Mouse (Mus musculus): ENCODE results near the gene Ppl. TPM values are rescaled to one million over a fixed set of nuclear protein-coding genes. Genes with fewer than 3 reads are reported as not detected.

Gene Ppl
- polyA plus RNA-seq, 1 experiment from 2014 or later = 0.06 TPM

DNA sequence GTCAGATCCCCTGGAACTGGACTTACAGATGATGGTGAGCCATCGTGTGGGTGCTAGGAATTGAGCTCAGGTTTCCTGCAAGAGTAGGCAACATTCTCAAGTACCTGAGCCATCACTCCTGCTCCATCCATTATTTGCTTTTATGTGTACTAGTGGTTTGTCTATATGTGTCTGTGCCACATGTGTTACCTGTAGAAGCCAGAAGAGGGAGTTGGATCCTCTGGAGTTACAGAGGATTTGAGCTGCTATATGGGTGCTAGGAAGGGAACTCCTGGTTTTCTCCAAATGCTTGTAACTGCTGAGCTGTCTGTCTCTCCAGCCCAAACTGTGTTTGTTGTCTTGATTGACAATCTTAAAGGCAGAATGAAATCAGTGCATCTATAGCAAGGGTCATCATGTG is 74.1 kb downstream of the Ppl start:
- H3K36me3 ChIP-seq (ENCODE audit: control insufficient read depth, insufficient read depth) = peaks cover 17% of the 10 kb centered on the region

DNA sequence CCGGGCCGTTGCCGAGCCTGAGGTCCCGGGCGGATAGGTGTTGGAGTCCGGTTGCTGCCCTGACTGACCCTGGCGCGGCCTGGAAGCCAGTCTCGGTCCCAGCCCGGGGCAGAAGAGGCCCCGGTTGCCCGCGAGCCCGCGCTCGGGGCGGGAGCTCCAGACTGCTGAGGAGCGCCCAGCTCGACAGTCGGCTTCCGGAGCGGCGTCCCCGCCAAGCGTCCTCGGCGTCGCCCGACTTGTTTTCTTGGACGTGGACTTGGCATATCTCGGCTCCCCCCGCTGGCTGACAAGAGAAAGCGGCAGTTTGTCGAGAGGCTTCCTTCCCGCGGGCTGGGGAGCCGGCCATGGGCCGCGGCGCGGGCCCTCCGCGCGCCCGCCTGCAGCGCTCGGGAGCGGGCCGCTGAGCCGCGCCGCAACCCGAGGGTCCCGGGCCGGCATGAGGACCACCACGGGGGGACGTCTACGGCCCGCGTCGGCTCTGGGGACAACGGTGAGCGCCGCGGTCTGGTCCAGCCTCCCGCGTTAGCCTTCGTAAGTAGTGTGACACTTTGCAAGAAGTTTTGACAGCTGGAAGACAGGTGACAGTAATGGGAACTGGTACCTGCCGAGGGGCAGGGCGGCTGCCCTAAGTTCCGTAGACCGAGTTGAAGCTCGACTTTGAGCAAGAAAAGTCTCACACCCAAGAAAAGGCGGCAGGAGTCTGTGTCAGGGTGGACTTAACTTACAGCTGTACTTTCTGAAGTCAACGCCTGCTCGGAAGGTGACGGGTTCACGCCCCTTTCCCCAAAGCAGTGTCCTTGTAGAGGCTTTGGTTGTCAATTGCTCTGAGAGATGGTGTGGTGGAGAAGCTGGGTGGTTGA is 81.7 kb downstream of the Ppl start:
- peak; percentile 64 for ATAC-seq
- no peaks in the 10 kb centered on the region for H3K27me3 ChIP-seq (replicated peaks; ENCODE audit: control insufficient read depth, insufficient read depth, low read length)
- H3K27ac ChIP-seq (ENCODE audit: low read length) = peak overlapping the region; percentile 98
- H3K4me2 ChIP-seq (ENCODE audit: low read length) = peak overlapping the region; percentile 85
- H3K4me3 ChIP-seq (replicated peaks; ENCODE audit: low read length) = peak overlapping the region; percentile 98
- peaks cover 26% of the 10 kb centered on the region for H3K4me1 ChIP-seq (replicated peaks; ENCODE audit: control insufficient read depth, insufficient read depth, low read length)
- peak overlapping the region; percentile 94 for H3K9ac ChIP-seq (replicated peaks; ENCODE audit: low read depth, low read length)
- under 1% methylated on average over 78 of the region's 78 CpGs for WGBS
- H3K9me3 ChIP-seq (ENCODE audit: control insufficient read depth, low read length) = no peaks in the 10 kb centered on the region
- peaks cover 11% of the 10 kb centered on the region for H3K36me3 ChIP-seq (ENCODE audit: control insufficient read depth, insufficient read depth)

More for the DNA sequence above, 74.1 kb downstream of the Ppl start:
- H3K27me3 ChIP-seq (replicated peaks; ENCODE audit: control insufficient read depth, insufficient read depth, low read length) = no peaks in the 10 kb centered on the region
- no peak overlapping the region for H3K27ac ChIP-seq (ENCODE audit: low read length)
- H3K9ac ChIP-seq (replicated peaks; ENCODE audit: low read depth, low read length) = no peak overlapping the region
- no peak for ATAC-seq
- peaks cover 2% of the 10 kb centered on the region; the same call in 1 of the 2 replicates for H3K4me1 ChIP-seq (replicated peaks; ENCODE audit: control insufficient read depth, insufficient read depth, low read length)
- H3K4me2 ChIP-seq (ENCODE audit: low read length) = no peak overlapping the region
- H3K9me3 ChIP-seq (ENCODE audit: control insufficient read depth, low read length) = no peaks in the 10 kb centered on the region
- no peak overlapping the region for H3K4me3 ChIP-seq (replicated peaks; ENCODE audit: low read length)
- WGBS = 91% methylated on average over 1 of the region's 1 CpGs

DNA sequence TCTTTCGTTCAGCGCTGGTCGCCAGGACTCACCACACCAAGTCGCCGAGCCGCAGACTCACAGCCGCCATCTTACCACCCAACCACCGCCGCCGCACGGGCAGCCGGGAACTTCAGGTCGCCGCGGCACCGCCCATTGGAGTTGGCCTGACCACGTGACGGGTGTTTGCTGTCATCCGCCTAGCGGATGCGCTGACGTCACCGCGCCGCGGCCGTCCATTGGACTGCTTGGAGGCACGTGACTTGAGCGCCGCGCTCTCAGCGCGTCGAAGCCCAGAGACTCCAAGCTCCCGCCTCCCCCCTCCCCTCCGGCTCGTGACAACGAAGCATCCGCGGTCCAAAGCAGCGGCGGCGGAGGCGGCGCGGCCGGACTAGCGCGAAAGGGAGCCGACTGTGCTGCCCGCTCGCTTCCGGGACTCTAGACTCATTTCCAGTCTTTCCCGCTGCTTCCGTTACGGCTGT is 82.4 kb downstream of the Ppl start, which contains the start of the genes Glyr1 and Ubn1:
Gene Glyr1 (minus strand): TSS at position 90 of the 461 bp plus-strand sequence.
Gene Ubn1 (plus strand): TSS at position 284 of the 461 bp plus-strand sequence.
- Histone ChIP-seq H3K27ac (ENCODE audit: low read length) (peak within 1 kb of the TSS; percentile 98), H3K27me3 (replicated peaks; ENCODE audit: control insufficient read depth, insufficient read depth, low read length) (no peaks in the 10 kb centered on the region), H3K9ac (replicated peaks; ENCODE audit: low read depth, low read length) (peak within 1 kb of the TSS; percentile 94), H3K36me3 (ENCODE audit: control insufficient read depth, insufficient read depth) (peaks cover 16% of the 10 kb centered on the region), H3K4me3 (replicated peaks; ENCODE audit: low read length) (peak within 1 kb of the TSS; percentile 98), H3K9me3 (ENCODE audit: control insufficient read depth, low read length) (no peaks in the 10 kb centered on the region), H3K4me2 (ENCODE audit: low read length) (peak within 1 kb of the TSS; percentile 85), H3K4me1 (replicated peaks; ENCODE audit: control insufficient read depth, insufficient read depth, low read length) (peaks cover 26% of the 10 kb centered on the region)
- under 1% methylated on average over 56 of the region's 56 CpGs for WGBS
- peak; percentile 99 for ATAC-seq

DNA sequence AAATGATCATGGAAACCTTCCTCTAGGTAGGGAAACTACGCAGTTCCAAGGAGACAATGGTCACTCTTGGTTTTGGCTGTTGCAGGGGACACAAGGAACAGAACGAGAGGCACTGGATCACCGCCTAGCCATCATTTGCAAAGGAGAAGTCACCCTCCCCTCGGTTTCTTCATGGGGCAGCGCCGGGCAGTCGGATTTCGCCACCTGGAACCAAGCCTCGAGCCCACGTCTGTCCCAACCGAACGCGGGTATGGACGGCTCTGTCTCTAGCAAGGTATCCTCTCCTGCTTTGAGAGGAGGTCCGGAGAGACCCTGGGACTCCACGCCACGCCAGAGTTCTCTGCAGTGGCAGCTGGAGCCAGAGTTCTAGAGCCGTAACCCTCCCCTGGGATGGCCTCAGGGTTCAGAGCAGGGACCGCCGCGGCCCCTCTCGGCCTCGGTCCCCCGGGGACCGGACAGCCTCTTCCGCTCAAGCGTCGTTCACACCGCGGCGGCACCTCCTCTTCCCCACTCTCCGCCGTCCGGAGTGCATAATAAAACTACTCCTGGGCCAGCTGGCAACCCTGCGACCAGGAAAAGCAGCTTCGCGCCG is 82.9 kb downstream of the Ppl start:
- H3K4me1 ChIP-seq (replicated peaks; ENCODE audit: control insufficient read depth, insufficient read depth, low read length) = peaks cover 26% of the 10 kb centered on the region
- peak overlapping the region; percentile 89 for H3K27ac ChIP-seq (ENCODE audit: low read length)
- no peaks in the 10 kb centered on the region for H3K9me3 ChIP-seq (ENCODE audit: control insufficient read depth, low read length)
- no peaks in the 10 kb centered on the region for H3K27me3 ChIP-seq (replicated peaks; ENCODE audit: control insufficient read depth, insufficient read depth, low read length)
- H3K4me3 ChIP-seq (replicated peaks; ENCODE audit: low read length) = peak overlapping the region; percentile 98
- 0% methylated on average over 38 of the region's 38 CpGs for WGBS
- H3K36me3 ChIP-seq (ENCODE audit: control insufficient read depth, insufficient read depth) = peaks cover 19% of the 10 kb centered on the region
- ATAC-seq = peak; percentile 30
- peak overlapping the region; percentile 72 for H3K4me2 ChIP-seq (ENCODE audit: low read length)
- peak overlapping the region; percentile 92 for H3K9ac ChIP-seq (replicated peaks; ENCODE audit: low read depth, low read length)

DNA sequence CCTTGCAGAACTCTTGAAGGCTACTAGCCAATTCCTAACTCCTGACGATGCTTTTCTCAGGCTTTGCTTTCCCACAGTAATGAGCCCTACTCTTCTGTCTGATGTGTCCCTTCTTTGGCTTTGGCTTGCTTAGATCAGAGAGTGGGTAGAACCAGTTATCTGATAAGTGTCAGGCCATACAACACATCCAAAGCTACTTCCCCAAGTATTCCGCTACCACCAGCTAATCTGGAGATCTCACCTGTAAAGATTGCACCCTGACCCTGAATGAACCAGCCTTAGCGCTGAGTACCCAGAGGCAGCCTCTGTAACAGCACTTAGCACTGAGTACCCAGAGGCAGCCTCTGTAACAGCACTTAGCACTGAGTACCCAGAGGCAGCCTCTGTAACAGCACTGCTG is 86.9 kb downstream of the Ppl start:
- Histone ChIP-seq H3K36me3 (ENCODE audit: control insufficient read depth, insufficient read depth) (peaks cover 36% of the 10 kb centered on the region), H3K4me1 (replicated peaks; ENCODE audit: control insufficient read depth, insufficient read depth, low read length) (peaks cover 10% of the 10 kb centered on the region), H3K9ac (replicated peaks; ENCODE audit: low read depth, low read length) (no peak overlapping the region), H3K27ac (ENCODE audit: low read length) (no peak overlapping the region), H3K9me3 (ENCODE audit: control insufficient read depth, low read length) (no peaks in the 10 kb centered on the region), H3K4me2 (ENCODE audit: low read length) (no peak overlapping the region), H3K27me3 (replicated peaks; ENCODE audit: control insufficient read depth, insufficient read depth, low read length) (no peaks in the 10 kb centered on the region), H3K4me3 (replicated peaks; ENCODE audit: low read length) (no peak overlapping the region)
- no peak for ATAC-seq
- 95% methylated on average over 3 of the region's 3 CpGs for WGBS

DNA sequence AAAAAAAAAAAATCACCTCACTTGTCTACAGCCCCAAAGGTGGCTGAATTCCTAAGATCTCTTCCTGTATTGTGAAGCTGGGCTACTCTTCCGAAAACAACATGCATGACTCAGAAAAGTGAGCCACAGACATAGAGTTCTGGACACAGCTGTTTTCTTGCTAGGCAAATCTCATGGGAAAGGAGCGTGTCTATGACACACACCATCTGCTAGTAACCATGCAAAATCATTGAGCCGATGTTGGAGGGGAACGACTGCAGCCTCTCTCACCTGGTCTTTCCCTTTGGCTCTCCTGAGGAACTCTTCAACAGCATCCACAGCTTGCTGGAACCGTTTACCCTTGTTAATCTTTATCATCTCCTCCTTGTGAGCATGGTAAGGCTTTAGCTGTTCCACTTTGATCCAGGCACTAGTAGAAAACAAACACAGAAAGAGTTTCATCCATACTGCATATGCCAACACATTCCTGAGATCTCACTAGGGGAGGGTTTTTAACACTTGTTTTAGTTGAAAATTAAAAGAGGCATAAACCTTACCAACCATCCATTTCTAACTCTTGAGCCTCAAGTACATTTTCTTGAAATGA is 95.5 kb downstream of the Ppl start:
- H3K36me3 ChIP-seq (ENCODE audit: control insufficient read depth, insufficient read depth) = peaks cover 55% of the 10 kb centered on the region
- no peak overlapping the region for H3K4me3 ChIP-seq (replicated peaks; ENCODE audit: low read length)
- no peak overlapping the region for H3K27ac ChIP-seq (ENCODE audit: low read length)
- H3K9me3 ChIP-seq (ENCODE audit: control insufficient read depth, low read length) = no peaks in the 10 kb centered on the region
- 95% methylated on average over 5 of the region's 5 CpGs for WGBS
- H3K9ac ChIP-seq (replicated peaks; ENCODE audit: low read depth, low read length) = no peak overlapping the region
- H3K27me3 ChIP-seq (replicated peaks; ENCODE audit: control insufficient read depth, insufficient read depth, low read length) = no peaks in the 10 kb centered on the region
- no peaks in the 10 kb centered on the region for H3K4me1 ChIP-seq (replicated peaks; ENCODE audit: control insufficient read depth, insufficient read depth, low read length)
- no peak for ATAC-seq
- no peak overlapping the region for H3K4me2 ChIP-seq (ENCODE audit: low read length)

Other genes with a start within 250 kb of the Ppl start
- gene Mgrn1, start 246.2 kb downstream of the Ppl start, polyA plus RNA-seq (2015; fragmentation: Nextera tagmentation; extraction: Ambion mirVana) = 104 and 108 TPM in 2 replicates
- gene Nudt16l1, start 193.7 kb downstream of the Ppl start, polyA plus RNA-seq (2015; fragmentation: Nextera tagmentation; extraction: Ambion mirVana) = 139 and 148 TPM in 2 replicates
- 74.5 and 85.7 TPM in 2 replicates for gene Anks3, start 168.2 kb downstream of the Ppl start, polyA plus RNA-seq (2015; fragmentation: Nextera tagmentation; extraction: Ambion mirVana)
- not detected in 2 replicates for gene Sept12, start 134.6 kb downstream of the Ppl start, polyA plus RNA-seq (2015; fragmentation: Nextera tagmentation; extraction: Ambion mirVana)
- gene Smim22, start 125.1 kb downstream of the Ppl start, polyA plus RNA-seq (2015; fragmentation: Nextera tagmentation; extraction: Ambion mirVana) = 1.3 TPM in 1 of 2 replicates, not detected in the other
- 83.1 and 114 TPM in 2 replicates for gene Rogdi, start 118.9 kb downstream of the Ppl start, polyA plus RNA-seq (2015; fragmentation: Nextera tagmentation; extraction: Ambion mirVana)
- 200 and 213 TPM in 2 replicates for gene Glyr1, start 82.6 kb downstream of the Ppl start, polyA plus RNA-seq (2015; fragmentation: Nextera tagmentation; extraction: Ambion mirVana)
- 15.0 and 15.5 TPM in 2 replicates for gene Ubn1, start 82.4 kb downstream of the Ppl start, polyA plus RNA-seq (2015; fragmentation: Nextera tagmentation; extraction: Ambion mirVana)
- 0.10 and 0.14 TPM in 2 replicates for gene Sec14l5, start 14.7 kb upstream of the Ppl start, polyA plus RNA-seq (2015; fragmentation: Nextera tagmentation; extraction: Ambion mirVana)
- 11.1 and 13.6 TPM in 2 replicates for gene Nagpa, start 71.6 kb upstream of the Ppl start, polyA plus RNA-seq (2015; fragmentation: Nextera tagmentation; extraction: Ambion mirVana)
- 13.1 and 14.3 TPM in 2 replicates for gene AU021092, start 89.9 kb upstream of the Ppl start, polyA plus RNA-seq (2015; fragmentation: Nextera tagmentation; extraction: Ambion mirVana)
- 38.8 and 42.6 TPM in 2 replicates for gene Alg1, start 101.2 kb upstream of the Ppl start, polyA plus RNA-seq (2015; fragmentation: Nextera tagmentation; extraction: Ambion mirVana)
- gene Eef2kmt, start 123.6 kb upstream of the Ppl start, polyA plus RNA-seq (2015; fragmentation: Nextera tagmentation; extraction: Ambion mirVana) = 8.7 and 9.8 TPM in 2 replicates

Data from forebrain, embryonic 16.5 days (tissue).